Mouse (Mus musculus) kidney, embryonic 15.5 days (tissue): ENCODE measurements at regions not wholly inside any gene's neighbourhood (a gene's known extent, or its start where the extent isn't known, plus 50 kb on each side); places are given as distances from the start of the nearest gene placed in this dataset.
"Not testable (repeated sequence)": the region's sequence is repeated elsewhere in the genome, so short reads cannot be mapped to it uniquely, and the experiment has no call there.

ENCODE experiments used
- ATAC-seq: fragments of 200-750 bp; cut with Nextera tagmentation; replicated peaks from 2 replicates; pipeline ENCODE4 v1.8.0; 2017; ENCODE audit warnings: moderate TSS enrichment; ENCODE audit not compliant: low FRiP score
- H3K27ac ChIP-seq: fragments of 300-500 bp; sonication (generic); 2 replicates; pipeline ENCODE4 v1.5.1; 2015; ENCODE audit warnings: mild to moderate bottlenecking, inconsistent platforms
- H3K27me3 ChIP-seq: fragments of 300-500 bp; sonication (generic); 2 replicates; pipeline ENCODE4 v1.6.1; 2015; ENCODE audit warnings: inconsistent platforms
- H3K36me3 ChIP-seq: fragments of 300-500 bp; sonication (generic); 2 replicates; pipeline ENCODE4 v1.6.1; 2015; ENCODE audit warnings: inconsistent platforms
- H3K4me1 ChIP-seq: fragments of 300-500 bp; sonication (generic); 2 replicates; pipeline ENCODE4 v1.6.1; 2015; ENCODE audit warnings: inconsistent platforms
- H3K4me2 ChIP-seq: fragments of 300-500 bp; sonication (generic); 2 replicates; pipeline ENCODE4 v1.6.1; 2015; ENCODE audit warnings: moderate library complexity, mild to moderate bottlenecking, inconsistent platforms
- H3K4me3 ChIP-seq: fragments of 300-500 bp; sonication (generic); replicated peaks from 2 replicates; pipeline ENCODE4 v1.5.1; 2015; ENCODE audit warnings: mild to moderate bottlenecking, inconsistent platforms
- H3K9ac ChIP-seq: fragments of 300-500 bp; sonication (generic); 2 replicates; pipeline ENCODE4 v1.6.1; 2015; ENCODE audit warnings: mild to moderate bottlenecking, inconsistent platforms
- H3K9me3 ChIP-seq: fragments of 300-500 bp; sonication (generic); replicated peaks from 2 replicates; pipeline ENCODE4 v1.6.1; 2016; ENCODE audit warnings: inconsistent platforms
- WGBS: fragments of 180-500 bp; shearing (Covaris S2); methylation state at CpG from one replicate; pipeline ENCODE4 v1.1.7; 2015; ENCODE audit warnings: mixed read lengths; 5-methylcytosine and 5-hydroxymethylcytosine counted together

- Histone ChIP-seq H3K4me3 (peak overlapping the region; percentile 46), H3K4me2 (peak overlapping the region; percentile 87), H3K27ac (no peak overlapping the region), H3K27me3 (peaks cover 22% of the 10 kb centered on the region), H3K9ac (peak overlapping the region; percentile 29; the same call in 1 of the 2 replicates), H3K36me3 (no peaks in the 10 kb centered on the region), H3K4me1 (0 out of 2 replicates have a peak, but pooled peaks cover 11% of the 10 kb centered on the region), H3K9me3 (no peaks in the 10 kb centered on the region)
- no peak for ATAC-seq
- 47% methylated on average over 7 of the region's 7 CpGs for WGBS
Observed at GRCm38 (mm10) chr12:106311320-106311825, 301.3 kb downstream of the Vrk1 start.

- Histone ChIP-seq H3K27ac (no peak overlapping the region), H3K9me3 (no peaks in the 10 kb centered on the region), H3K4me2 (no peak overlapping the region), H3K4me1 (0 out of 2 replicates have a peak, but pooled peaks cover 11% of the 10 kb centered on the region), H3K9ac (no peak overlapping the region), H3K27me3 (peaks cover 22% of the 10 kb centered on the region), H3K36me3 (no peaks in the 10 kb centered on the region), H3K4me3 (no peak overlapping the region)
- WGBS = 68% methylated on average over 17 of the region's 17 CpGs
- ATAC-seq = no peak
Observed at GRCm38 (mm10) chr12:106311831-106312600, 302.0 kb downstream of the Vrk1 start.

GRCm38 (mm10) chr12:106317738-106318137, 307.7 kb downstream of the Vrk1 start:
- Histone ChIP-seq H3K4me2 (no peak overlapping the region), H3K4me1 (no peaks in the 10 kb centered on the region), H3K27ac (no peak overlapping the region), H3K9ac (no peak overlapping the region), H3K9me3 (no peaks in the 10 kb centered on the region), H3K27me3 (no peaks in the 10 kb centered on the region), H3K36me3 (no peaks in the 10 kb centered on the region), H3K4me3 (no peak overlapping the region)
- ATAC-seq = no peak
- WGBS = 87% methylated on average over 16 of the region's 16 CpGs

GRCm38 (mm10) chr12:106321511-106321910, 311.5 kb downstream of the Vrk1 start:
- Histone ChIP-seq H3K4me3 (no peak overlapping the region), H3K9me3 (no peaks in the 10 kb centered on the region), H3K27ac (no peak overlapping the region), H3K4me2 (no peak overlapping the region), H3K27me3 (no peaks in the 10 kb centered on the region), H3K4me1 (no peaks in the 10 kb centered on the region), H3K9ac (no peak overlapping the region), H3K36me3 (no peaks in the 10 kb centered on the region)
- WGBS = 83% methylated on average over 7 of the region's 7 CpGs
- no peak for ATAC-seq

GRCm38 (mm10) chr12:106326611-106327010, 316.6 kb downstream of the Vrk1 start:
- Histone ChIP-seq H3K36me3 (no peaks in the 10 kb centered on the region), H3K4me1 (no peaks in the 10 kb centered on the region), H3K4me2 (no peak overlapping the region), H3K27me3 (no peaks in the 10 kb centered on the region), H3K9me3 (no peaks in the 10 kb centered on the region), H3K9ac (no peak overlapping the region), H3K4me3 (no peak overlapping the region), H3K27ac (no peak overlapping the region)
- no peak for ATAC-seq
- WGBS = 53% methylated on average over 4 of the region's 4 CpGs

GRCm38 (mm10) chr12:106327351-106327750, 317.3 kb downstream of the Vrk1 start:
- Histone ChIP-seq H3K27ac (no peak overlapping the region), H3K9me3 (no peaks in the 10 kb centered on the region), H3K4me1 (no peaks in the 10 kb centered on the region), H3K27me3 (no peaks in the 10 kb centered on the region), H3K9ac (no peak overlapping the region), H3K36me3 (no peaks in the 10 kb centered on the region), H3K4me3 (no peak overlapping the region), H3K4me2 (no peak overlapping the region)
- 82% methylated on average over 5 of the region's 5 CpGs for WGBS
- ATAC-seq = no peak

- no peak for ATAC-seq
- no peaks in the 10 kb centered on the region for H3K27me3 ChIP-seq
- 86% methylated on average over 9 of the region's 9 CpGs for WGBS
- no peaks in the 10 kb centered on the region for H3K4me1 ChIP-seq
- H3K4me2 ChIP-seq = no peak overlapping the region
- no peaks in the 10 kb centered on the region for H3K36me3 ChIP-seq
- H3K9ac ChIP-seq = no peak overlapping the region
- no peak overlapping the region for H3K4me3 ChIP-seq
- no peaks in the 10 kb centered on the region for H3K9me3 ChIP-seq
- H3K27ac ChIP-seq = no peak overlapping the region
Observed at GRCm38 (mm10) chr12:106357867-106358266, 347.8 kb downstream of the Vrk1 start.

GRCm38 (mm10) chr12:106361646-106362045, 351.6 kb downstream of the Vrk1 start:
- ATAC-seq, H3K36me3 ChIP-seq, H3K4me1 ChIP-seq, H3K27ac ChIP-seq, H3K9ac ChIP-seq, H3K27me3 ChIP-seq, H3K4me2 ChIP-seq, H3K4me3 ChIP-seq, H3K9me3 ChIP-seq: not testable (repeated sequence)
- WGBS = 20% methylated on average over 7 of the region's 7 CpGs

GRCm38 (mm10) chr12:106374840-106375375, 364.9 kb downstream of the Vrk1 start:
- Histone ChIP-seq H3K9ac (no peak overlapping the region), H3K4me2 (no peak overlapping the region), H3K27ac (no peak overlapping the region), H3K27me3 (peaks cover 23% of the 10 kb centered on the region), H3K9me3 (no peaks in the 10 kb centered on the region), H3K4me1 (peaks cover 7% of the 10 kb centered on the region), H3K36me3 (no peaks in the 10 kb centered on the region), H3K4me3 (no peak overlapping the region)
- WGBS = 67% methylated on average over 12 of the region's 12 CpGs
- no peak for ATAC-seq

GRCm38 (mm10) chr12:106375886-106376285, 365.9 kb downstream of the Vrk1 start:
- Histone ChIP-seq H3K36me3 (no peaks in the 10 kb centered on the region), H3K4me1 (peaks cover 7% of the 10 kb centered on the region), H3K9me3 (no peaks in the 10 kb centered on the region), H3K27me3 (peaks cover 26% of the 10 kb centered on the region), H3K4me3 (no peak overlapping the region), H3K9ac (no peak overlapping the region), H3K4me2 (no peak overlapping the region), H3K27ac (no peak overlapping the region)
- WGBS = 83% methylated on average over 13 of the region's 13 CpGs
- no peak for ATAC-seq

GRCm38 (mm10) chr12:106376783-106377182, 366.8 kb downstream of the Vrk1 start:
- no peak for ATAC-seq
- Histone ChIP-seq H3K36me3 (no peaks in the 10 kb centered on the region), H3K4me3 (no peak overlapping the region), H3K27ac (no peak overlapping the region), H3K27me3 (peaks cover 32% of the 10 kb centered on the region), H3K9me3 (no peaks in the 10 kb centered on the region), H3K9ac (no peak overlapping the region), H3K4me1 (peaks cover 7% of the 10 kb centered on the region), H3K4me2 (no peak overlapping the region)
- 82% methylated on average over 12 of the region's 12 CpGs for WGBS

- Histone ChIP-seq H3K27ac (no peak overlapping the region), H3K36me3 (no peaks in the 10 kb centered on the region), H3K4me3 (no peak overlapping the region), H3K27me3 (peaks cover 32% of the 10 kb centered on the region), H3K9ac (no peak overlapping the region), H3K4me1 (peaks cover 7% of the 10 kb centered on the region), H3K4me2 (no peak overlapping the region), H3K9me3 (no peaks in the 10 kb centered on the region)
- no peak for ATAC-seq
- WGBS = 97% methylated on average over 1 of the region's 1 CpGs
Observed at GRCm38 (mm10) chr12:106377281-106377680, 367.3 kb downstream of the Vrk1 start.
